Comparison of ENCODE assay signal across 33 mouse cellular contexts in genomic region chr11:110267232-110267631, GRCm38 (mm10). TPM values are rescaled to one million over a fixed set of nuclear protein-coding genes. Genes with fewer than 3 reads are reported as not detected.
"Had no signal": no experiment of that assay in that cellular context is flagged by ENCODE, and none has a peak within 500 bp of the region (broad histone marks: within the 10 kb centered on the region; RNA-seq: fewer than 3 reads in every experiment).

No protein-coding gene starts in this region.

- DNase-seq: heart, postnatal 14 days; heart, postnatal 36 days; kidney, adult 11 months; kidney, adult 18-20 months; kidney, adult 2 months; kidney, adult 8-10 months; kidney, adult 9 months; kidney, postnatal 10 days; kidney, postnatal 14 days; kidney, postnatal 25 days; kidney, postnatal 36 days; kidney, postnatal 4 days had no signal

- ATAC-seq: hindbrain, embryonic 16.5 days; hindbrain, postnatal 0 days; inflammation-experienced regulatory T-cells, adult 6 months; intestine, embryonic 15.5 days; intestine, embryonic 16.5 days; intestine, postnatal 0 days had no signal

- H3K4me1 ChIP-seq: heart, embryonic 10.5 days; heart, embryonic 13.5 days; heart, embryonic 15.5 days; hindbrain, embryonic 10.5 days; hindbrain, embryonic 12.5 days; hindbrain, embryonic 13.5 days; hindbrain, embryonic 15.5 days; intestine, embryonic 15.5 days; kidney, embryonic 15.5 days had no signal

- H3K4me3 ChIP-seq: heart, embryonic 10.5 days; heart, embryonic 13.5 days; heart, embryonic 15.5 days; hindbrain, embryonic 10.5 days; hindbrain, embryonic 12.5 days; hindbrain, embryonic 13.5 days; hindbrain, embryonic 15.5 days; intestine, embryonic 15.5 days; kidney, embryonic 15.5 days; layer of hippocampus, adult 2 months; left cerebral cortex, adult 2 months had no signal

- H3K9ac ChIP-seq: heart, embryonic 13.5 days; heart, embryonic 15.5 days; hindbrain, embryonic 12.5 days; hindbrain, embryonic 13.5 days; hindbrain, embryonic 14.5 days; hindbrain, embryonic 15.5 days; intestine, embryonic 15.5 days; kidney, embryonic 15.5 days had no signal

- H3K9me3 ChIP-seq: heart, embryonic 10.5 days; heart, embryonic 13.5 days; heart, embryonic 15.5 days; hindbrain, embryonic 10.5 days; hindbrain, embryonic 12.5 days; hindbrain, embryonic 13.5 days; hindbrain, embryonic 15.5 days; intestine, embryonic 15.5 days; kidney, embryonic 15.5 days had no signal

- H3K27me3 ChIP-seq: heart, embryonic 13.5 days; heart, embryonic 15.5 days; hindbrain, embryonic 12.5 days; hindbrain, embryonic 13.5 days; hindbrain, embryonic 15.5 days; intestine, embryonic 15.5 days; kidney, embryonic 15.5 days had no signal

- H3K36me3 ChIP-seq: heart, embryonic 10.5 days; heart, embryonic 13.5 days; heart, embryonic 15.5 days; hindbrain, embryonic 10.5 days; hindbrain, embryonic 12.5 days; hindbrain, embryonic 13.5 days; intestine, embryonic 15.5 days; kidney, embryonic 15.5 days had no signal

- H3K27ac ChIP-seq: heart, embryonic 10.5 days; heart, embryonic 13.5 days; heart, embryonic 15.5 days; hindbrain, embryonic 10.5 days; hindbrain, embryonic 12.5 days; hindbrain, embryonic 13.5 days; hindbrain, embryonic 14.5 days; hindbrain, embryonic 15.5 days; hindbrain, postnatal 0 days; intestine, embryonic 15.5 days; kidney, embryonic 15.5 days; kidney, postnatal 0 days; layer of hippocampus, adult 2 months; left cerebral cortex, adult 2 months had no signal

- H3K4me2 ChIP-seq: heart, embryonic 11.5 days; heart, embryonic 13.5 days; heart, embryonic 15.5 days; hindbrain, embryonic 12.5 days; hindbrain, embryonic 13.5 days; hindbrain, embryonic 14.5 days; hindbrain, embryonic 15.5 days; intestine, embryonic 15.5 days; kidney, embryonic 15.5 days had no signal

RNA-seq across cellular contexts. Expression of gene Abca6, which starts 15.7 kb away (rescaled TPM):
- total RNA-seq: hematopoietic stem cell, adult 5-6 weeks had no signal
- polyA plus RNA-seq: inflammation-experienced regulatory T-cells, adult 6 months; kidney, embryonic 14.5 days had no signal
